Mouse (Mus musculus) small intestine, adult 2 months (tissue): ENCODE measurements around the gene Tsr2. TPM values are rescaled to one million over a fixed set of nuclear protein-coding genes. Genes with fewer than 3 reads are reported as not detected.

ENCODE experiments used
- H3K27ac ChIP-seq: fragments of 200-500 bp; 2 replicates; pipeline ENCODE4 v1.5.1; 2012; ENCODE audit warnings: low read depth, low read length, control low read depth, inconsistent platforms; ENCODE audit not compliant: insufficient read depth
- H3K27me3 ChIP-seq: fragments of 200-500 bp; 2 replicates; pipeline ENCODE4 v1.6.1; 2012; ENCODE audit warnings: mild to moderate bottlenecking, moderate library complexity, low read length, inconsistent platforms; ENCODE audit not compliant: control insufficient read depth, insufficient read depth
- H3K36me3 ChIP-seq: fragments of 200-500 bp; 2 replicates; pipeline ENCODE4 v1.6.1; 2012; ENCODE audit warnings: mild to moderate bottlenecking, low read length, control low read depth, inconsistent platforms; ENCODE audit not compliant: control insufficient read depth, insufficient read depth
- H3K4me1 ChIP-seq: fragments of 200-500 bp; 2 replicates; pipeline ENCODE4 v1.6.1; 2012; ENCODE audit warnings: low read length, inconsistent platforms, mixed read lengths; ENCODE audit not compliant: control insufficient read depth, insufficient read depth, insufficient read length
- H3K4me3 ChIP-seq: fragments of 200-500 bp; 2 replicates; pipeline ENCODE4 v1.5.1; 2012; ENCODE audit warnings: low read depth, mild to moderate bottlenecking, control low read depth, inconsistent platforms, low read length, moderate library complexity
- CTCF ChIP-seq: fragments of 200-500 bp; IDR thresholded peaks from 2 replicates; pipeline ENCODE4 v1.5.1; 2012; ENCODE audit warnings: low read depth, mild to moderate bottlenecking, control low read depth, inconsistent platforms, low read length, moderate library complexity, mixed read lengths; ENCODE audit not compliant: insufficient replicate concordance, insufficient read length; ENCODE audit errors: extremely low read depth
- POLR2A ChIP-seq: fragments of 200-500 bp; IDR thresholded peaks from 2 replicates; pipeline ENCODE4 v1.6.1; 2012; ENCODE audit warnings: low read depth, mild to moderate bottlenecking, control low read depth, inconsistent platforms, low read length, moderate library complexity
- WGBS: fragments of 180-500 bp; shearing (Covaris S2); methylation state at CpG from one replicate; pipeline ENCODE4 v1.1.7; 2018; 5-methylcytosine and 5-hydroxymethylcytosine counted together
- polyA plus RNA-seq: library from polyadenylated mRNA; depleted of rRNA; stranded (reverse); fragments of >200 nt; gene quantifications from 2 replicates; pipeline ENCODE4 v1.2.3, GENCODE M21; 2012; rRNA removed

The Tsr2 gene
- 0.46 and 0.98 TPM in 2 replicates for polyA plus RNA-seq

GRCm38 (mm10) chrX:151096171-151097058, at the start of gene Tsr2:
Tsr2 (minus strand) TSS chrX:151096543.
- peak within 1 kb of the TSS; percentile 18; the same call in 1 of the 2 replicates for H3K27ac ChIP-seq

GRCm38 (mm10) chrX:151132785-151133184, 36.4 kb upstream of the Tsr2 start:
- 24% methylated on average over 10 of the region's 10 CpGs for WGBS

More at GRCm38 (mm10) chrX:151096171-151097058, at the start of gene Tsr2:
- H3K36me3 ChIP-seq: no peaks in the 10 kb centered on the region
- peak within 1 kb of the TSS; percentile 100 for H3K4me3 ChIP-seq
- WGBS: 22% methylated on average over 35 of the region's 35 CpGs
- TF ChIP-seq CTCF (no peak), POLR2A (no peak)
- no peaks in the 10 kb centered on the region for H3K4me1 ChIP-seq
- no peaks in the 10 kb centered on the region for H3K27me3 ChIP-seq

GRCm38 (mm10) chrX:151130493-151130892, 34.1 kb upstream of the Tsr2 start:
- H3K36me3 ChIP-seq: no peaks in the 10 kb centered on the region
- WGBS: 88% methylated on average over 3 of the region's 3 CpGs
- H3K4me3 ChIP-seq: no peak overlapping the region
- TF ChIP-seq CTCF: no peak
- no peak for TF ChIP-seq POLR2A
- no peaks in the 10 kb centered on the region for H3K4me1 ChIP-seq
- no peak overlapping the region for H3K27ac ChIP-seq
- H3K27me3 ChIP-seq: no peaks in the 10 kb centered on the region

More at GRCm38 (mm10) chrX:151132785-151133184, 36.4 kb upstream of the Tsr2 start:
- Histone ChIP-seq H3K36me3 (no peaks in the 10 kb centered on the region), H3K27ac (no peak overlapping the region), H3K4me1 (no peaks in the 10 kb centered on the region), H3K27me3 (no peaks in the 10 kb centered on the region), H3K4me3 (no peak overlapping the region)
- TF ChIP-seq CTCF (no peak), POLR2A (no peak)

- WGBS: 74% methylated on average over 2 of the region's 2 CpGs
- TF ChIP-seq CTCF (no peak), POLR2A (no peak)
- H3K4me3 ChIP-seq: no peak overlapping the region
- H3K27me3 ChIP-seq: no peaks in the 10 kb centered on the region
- H3K27ac ChIP-seq: no peak overlapping the region
- no peaks in the 10 kb centered on the region for H3K36me3 ChIP-seq
- no peaks in the 10 kb centered on the region for H3K4me1 ChIP-seq
These were observed 27.6 kb upstream of the Tsr2 start for GRCm38 (mm10) chrX:151123933-151124332.

GRCm38 (mm10) chrX:151117432-151117831, 21.1 kb upstream of the Tsr2 start:
- Histone ChIP-seq H3K4me1 (no peaks in the 10 kb centered on the region), H3K27me3 (no peaks in the 10 kb centered on the region), H3K27ac (no peak overlapping the region), H3K36me3 (no peaks in the 10 kb centered on the region), H3K4me3 (no peak overlapping the region)
- WGBS: 5% methylated on average over 2 of the region's 2 CpGs
- TF ChIP-seq CTCF (peak; percentile 52; the same call in 1 of the 2 replicates), POLR2A (no peak)

- no peaks in the 10 kb centered on the region for H3K36me3 ChIP-seq
- H3K27me3 ChIP-seq: no peaks in the 10 kb centered on the region
- no peaks in the 10 kb centered on the region for H3K4me1 ChIP-seq
- TF ChIP-seq POLR2A (no peak), CTCF (peak; percentile 37; the same call in 1 of the 2 replicates)
- WGBS: 13% methylated on average over 7 of the region's 7 CpGs
- H3K27ac ChIP-seq: no peak overlapping the region
- H3K4me3 ChIP-seq: no peak overlapping the region
These were observed 20.5 kb upstream of the Tsr2 start for GRCm38 (mm10) chrX:151116795-151117194.
